Mouse (Mus musculus) heart, postnatal 0 days (tissue): ENCODE measurements around the gene Opa1.

Experiments
- CTCF ChIP-seq: IDR thresholded peaks from 2 replicates; pipeline ENCODE4 v1.5.1; 2016; ENCODE audit warnings: antibody characterized with exemption, control low read depth, low read depth
- EP300 ChIP-seq: IDR thresholded peaks from 2 replicates; pipeline ENCODE4 v1.6.1; 2016; ENCODE audit warnings: antibody characterized with exemption, low read depth

DNA sequence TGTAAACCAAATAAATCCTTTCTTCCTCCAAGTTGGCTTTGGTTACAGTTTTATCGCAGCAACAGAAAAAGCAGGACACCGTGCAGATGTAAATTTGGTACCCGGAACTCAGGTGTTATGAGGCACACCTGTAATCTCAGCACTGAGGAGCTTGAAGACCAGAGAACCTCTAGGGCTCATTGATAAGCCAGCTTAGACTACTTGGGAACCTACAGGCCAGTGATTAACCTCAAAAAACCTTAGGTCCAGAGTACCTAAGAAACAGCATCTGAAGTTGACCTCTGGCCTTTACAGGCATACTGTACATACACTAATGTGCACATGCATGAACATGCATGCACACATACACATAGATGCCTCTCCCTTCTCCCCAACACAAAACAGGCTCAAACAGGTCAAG, 94.1 kb downstream of the Opa1 start:
- TF ChIP-seq CTCF: no peak
- no peak for TF ChIP-seq EP300
